Mouse (Mus musculus) neural tube, embryonic 15.5 days (tissue): ENCODE measurements around the gene Cry2. TPM values are rescaled to one million over a fixed set of nuclear protein-coding genes. Genes with fewer than 3 reads are reported as not detected.

Source experiments
- ATAC-seq: fragments of 200-750 bp; cut with Nextera tagmentation; 2 replicates; pipeline ENCODE4 v1.8.0; 2017; ENCODE audit warnings: mild to moderate bottlenecking, moderate TSS enrichment, moderate library complexity; ENCODE audit not compliant: low FRiP score
- H3K27ac ChIP-seq: fragments of 300-500 bp; sonication (generic); replicated peaks from 2 replicates; pipeline ENCODE4 v1.5.1; 2015; ENCODE audit warnings: mild to moderate bottlenecking, inconsistent platforms
- H3K27me3 ChIP-seq: fragments of 300-500 bp; sonication (generic); replicated peaks from 2 replicates; pipeline ENCODE4 v1.6.1; 2015; ENCODE audit warnings: inconsistent platforms
- H3K36me3 ChIP-seq: fragments of 300-500 bp; sonication (generic); 2 replicates; pipeline ENCODE4 v1.6.1; 2015; ENCODE audit warnings: inconsistent platforms
- H3K4me1 ChIP-seq: fragments of 300-500 bp; sonication (generic); 2 replicates; pipeline ENCODE4 v1.6.1; 2015; ENCODE audit warnings: inconsistent platforms
- H3K4me2 ChIP-seq: fragments of 300-500 bp; sonication (generic); 2 replicates; pipeline ENCODE4 v1.6.1; 2015; ENCODE audit warnings: inconsistent platforms, mild to moderate bottlenecking, moderate library complexity
- H3K4me3 ChIP-seq: fragments of 300-500 bp; sonication (generic); replicated peaks from 2 replicates; pipeline ENCODE4 v1.5.1; 2015; ENCODE audit warnings: mild to moderate bottlenecking, inconsistent platforms
- H3K9ac ChIP-seq: fragments of 300-500 bp; sonication (generic); replicated peaks from 2 replicates; pipeline ENCODE4 v1.6.1; 2015; ENCODE audit warnings: mild to moderate bottlenecking, inconsistent platforms
- H3K9me3 ChIP-seq: fragments of 300-500 bp; sonication (generic); replicated peaks from 2 replicates; pipeline ENCODE4 v1.6.1; 2016; ENCODE audit warnings: inconsistent platforms
- WGBS: fragments of 180-500 bp; shearing (Covaris S2); methylation state at CpG from one replicate; pipeline ENCODE4 v1.1.7; 2015; ENCODE audit warnings: mixed read lengths; 5-methylcytosine and 5-hydroxymethylcytosine counted together
- microRNA-seq: library from miRNA; unstranded; fragments of <30 nt; microRNA quantifications from one replicate; pipeline ENCODE4, GENCODE M21; 2017
- polyA plus RNA-seq: library from polyadenylated mRNA; unstranded; fragments of >200 nt; fragmentation: Nextera tagmentation; extraction: Ambion mirVana; gene quantifications from 2 replicates; pipeline ENCODE4 v1.2.1, GENCODE M21; 2015

Gene Cry2
- polyA plus RNA-seq, 1 experiment from 2014 or later: 46.0 TPM

GRCm38 (mm10) chr2:92360186-92360823 lies 73.5 kb downstream of the Cry2 start:
- ATAC-seq: peak; percentile 67
- peaks cover 13% of the 10 kb centered on the region; the same call in 1 of the 2 replicates for H3K4me1 ChIP-seq
- peaks cover 47% of the 10 kb centered on the region for H3K36me3 ChIP-seq
- H3K9me3 ChIP-seq: no peaks in the 10 kb centered on the region
- H3K4me2 ChIP-seq: no peak overlapping the region
- no peaks in the 10 kb centered on the region for H3K27me3 ChIP-seq
- 48% methylated on average over 25 of the region's 25 CpGs for WGBS
- no peak overlapping the region for H3K4me3 ChIP-seq
- H3K27ac ChIP-seq: peak overlapping the region; percentile 75
- no peak overlapping the region for H3K9ac ChIP-seq

- H3K27me3 ChIP-seq: no peaks in the 10 kb centered on the region
- ATAC-seq: no peak
- peaks cover 18% of the 10 kb centered on the region; the same call in 1 of the 2 replicates for H3K4me1 ChIP-seq
- no peak overlapping the region for H3K9ac ChIP-seq
- H3K4me2 ChIP-seq: no peak overlapping the region
- no peaks in the 10 kb centered on the region for H3K9me3 ChIP-seq
- no peak overlapping the region for H3K4me3 ChIP-seq
- no peak overlapping the region for H3K27ac ChIP-seq
- peaks cover 47% of the 10 kb centered on the region for H3K36me3 ChIP-seq
- WGBS: 80% methylated on average over 2 of the region's 2 CpGs
Measured at GRCm38 (mm10) chr2:92359301-92359700, 74.5 kb downstream of the Cry2 start.

- H3K9me3 ChIP-seq: no peaks in the 10 kb centered on the region
- no peak overlapping the region for H3K9ac ChIP-seq
- no peak overlapping the region for H3K4me3 ChIP-seq
- peaks cover 57% of the 10 kb centered on the region for H3K36me3 ChIP-seq
- peaks cover 34% of the 10 kb centered on the region for H3K4me1 ChIP-seq
- ATAC-seq: no peak
- H3K27me3 ChIP-seq: no peaks in the 10 kb centered on the region
- no peak overlapping the region for H3K4me2 ChIP-seq
- WGBS: 78% methylated on average over 6 of the region's 6 CpGs
- H3K27ac ChIP-seq: no peak overlapping the region
Measured at GRCm38 (mm10) chr2:92354224-92354623, 79.6 kb downstream of the Cry2 start.

Small RNA genes lying within 50 kb of the gene (microRNA-seq; reads per million reads assigned to microRNA genes)
- not detected for gene Mir7000

Other genes with a start within 250 kb of the Cry2 start
- 39.1 and 39.7 TPM in 2 replicates for gene Pex16, start 59.4 kb downstream of the Cry2 start, polyA plus RNA-seq
- 0.95 and 2.5 TPM in 2 replicates for gene Large2, start 59.2 kb downstream of the Cry2 start, polyA plus RNA-seq
- 7.1 and 8.0 TPM in 2 replicates for gene 1700029I15Rik, start 51.5 kb downstream of the Cry2 start, polyA plus RNA-seq
- 134 and 169 TPM in 2 replicates for gene Mapk8ip1, start 32.8 kb downstream of the Cry2 start, polyA plus RNA-seq
- gene Slc35c1, start 26.5 kb upstream of the Cry2 start, polyA plus RNA-seq: 16.6 and 22.1 TPM in 2 replicates
- 24.0 and 25.2 TPM in 2 replicates for gene Chst1, start 165.7 kb upstream of the Cry2 start, polyA plus RNA-seq